Mouse (Mus musculus): ENCODE measurements around the gene Hdhd5. TPM values are rescaled to one million over a fixed set of nuclear protein-coding genes. Genes with fewer than 3 reads are reported as not detected.

Gene Hdhd5
- polyA plus RNA-seq, 2 experiments = 5.6 to 8.4 TPM

- Histone ChIP-seq H3K36me3 (replicated peaks; ENCODE audit: control insufficient read depth, insufficient read depth, low read depth) (no peaks in the 10 kb centered on the region), H3K27ac (no peak overlapping the region), H3K27me3 (ENCODE audit: control insufficient read depth, insufficient read depth, low read length) (no peaks in the 10 kb centered on the region), H3K4me2 (ENCODE audit: low read depth) (no peak overlapping the region; the same call in 1 of the 2 replicates), H3K4me3 (ENCODE audit: insufficient read depth in 1 of 2, low read depth in 2 of 2, low read length in 2 of 2) (no peak overlapping the region), H3K4me1 (replicated peaks; ENCODE audit: control insufficient read depth in 2 of 2, insufficient read depth in 2 of 2, low read length in 1 of 2) (peaks cover 17 to 28% of the 10 kb centered on the region in 2 experiments), H3K9ac (replicated peaks) (no peak overlapping the region), H3K9me3 (ENCODE audit: control insufficient read depth, low read length) (no peaks in the 10 kb centered on the region)
- 62% methylated on average over 5 of the region's 5 CpGs for WGBS (ENCODE audit: insufficient replicate concordance)
- ATAC-seq (ENCODE audit: insufficient read depth) = no peak
- DNase-seq (ENCODE audit: low read depth in 3 of 3, low spot score in 3 of 3) = no peak
- no peak for TF ChIP-seq EP300 (IDR thresholded peaks at IDR 0.05; ENCODE audit: low read depth)
- no peak for TF ChIP-seq CTCF (IDR thresholded peaks at IDR 0.05; ENCODE audit: low read depth)
Measured at GRCm38 (mm10) chr6:120578471-120578870, 47.4 kb upstream of the Hdhd5 start.

- Histone ChIP-seq H3K9me3 (ENCODE audit: control insufficient read depth, low read length) (no peaks in the 10 kb centered on the region), H3K36me3 (replicated peaks; ENCODE audit: control insufficient read depth, insufficient read depth, low read depth) (no peaks in the 10 kb centered on the region), H3K27me3 (ENCODE audit: control insufficient read depth, insufficient read depth, low read length) (no peaks in the 10 kb centered on the region), H3K4me1 (replicated peaks; ENCODE audit: control insufficient read depth in 2 of 2, insufficient read depth in 2 of 2, low read length in 1 of 2) (peaks cover 0 to 11% of the 10 kb centered on the region in 2 experiments; a peak in 3 of 4 replicates), H3K4me2 (ENCODE audit: low read depth) (no peak overlapping the region), H3K4me3 (ENCODE audit: insufficient read depth in 1 of 2, low read depth in 2 of 2, low read length in 2 of 2) (no peak overlapping the region), H3K27ac (no peak overlapping the region), H3K9ac (replicated peaks) (no peak overlapping the region)
- DNase-seq (ENCODE audit: low read depth in 3 of 3, low spot score in 3 of 3) = no peak
- TF ChIP-seq CTCF (IDR thresholded peaks at IDR 0.05; ENCODE audit: low read depth) = no peak
- TF ChIP-seq EP300 (IDR thresholded peaks at IDR 0.05; ENCODE audit: low read depth) = no peak
- WGBS (ENCODE audit: insufficient replicate concordance) = 25% methylated on average over 1 of the region's 1 CpGs
- ATAC-seq (ENCODE audit: insufficient read depth) = no peak
Measured at GRCm38 (mm10) chr6:120572372-120572771, 41.3 kb upstream of the Hdhd5 start.

- H3K27me3 ChIP-seq (ENCODE audit: control insufficient read depth, insufficient read depth, low read length) = no peaks in the 10 kb centered on the region
- ATAC-seq (ENCODE audit: insufficient read depth) (no peak), DNase-seq (ENCODE audit: low read depth in 3 of 3, low spot score in 3 of 3) (no peak)
- H3K4me1 ChIP-seq (replicated peaks; ENCODE audit: control insufficient read depth in 2 of 2, insufficient read depth in 2 of 2, low read length in 1 of 2) = peaks cover 0 to 16% of the 10 kb centered on the region in 2 experiments; a peak in 1 of 4 replicates
- H3K4me2 ChIP-seq (ENCODE audit: low read depth) = no peak overlapping the region
- no peak overlapping the region; the same call in 1 of the 2 replicates for H3K9ac ChIP-seq (replicated peaks)
- H3K4me3 ChIP-seq (ENCODE audit: insufficient read depth in 1 of 2, low read depth in 2 of 2, low read length in 2 of 2) = no peak overlapping the region
- 60% methylated on average over 1 of the region's 1 CpGs for WGBS (ENCODE audit: insufficient replicate concordance)
- no peak overlapping the region for H3K27ac ChIP-seq
- H3K36me3 ChIP-seq (replicated peaks; ENCODE audit: control insufficient read depth, insufficient read depth, low read depth) = no peaks in the 10 kb centered on the region
- no peaks in the 10 kb centered on the region for H3K9me3 ChIP-seq (ENCODE audit: control insufficient read depth, low read length)
- TF ChIP-seq CTCF (IDR thresholded peaks at IDR 0.05; ENCODE audit: low read depth) = no peak
- no peak for TF ChIP-seq EP300 (IDR thresholded peaks at IDR 0.05; ENCODE audit: low read depth)
Measured at GRCm38 (mm10) chr6:120568257-120568656, 37.1 kb upstream of the Hdhd5 start.

GRCm38 (mm10) chr6:120566911-120567909, 36.1 kb upstream of the Hdhd5 start:
- no peak overlapping the region for H3K4me3 ChIP-seq (ENCODE audit: insufficient read depth in 1 of 2, low read depth in 2 of 2, low read length in 2 of 2)
- ATAC-seq (ENCODE audit: insufficient read depth) (no peak), DNase-seq (ENCODE audit: low read depth in 3 of 3, low spot score in 3 of 3) (peak in 1 of 3 experiments; percentile 26)
- no peaks in the 10 kb centered on the region for H3K9me3 ChIP-seq (ENCODE audit: control insufficient read depth, low read length)
- H3K36me3 ChIP-seq (replicated peaks; ENCODE audit: control insufficient read depth, insufficient read depth, low read depth) = no peaks in the 10 kb centered on the region
- H3K4me1 ChIP-seq (replicated peaks; ENCODE audit: control insufficient read depth in 2 of 2, insufficient read depth in 2 of 2, low read length in 1 of 2) = peaks cover 0 to 16% of the 10 kb centered on the region in 2 experiments; a peak in 1 of 4 replicates
- no peak overlapping the region for H3K4me2 ChIP-seq (ENCODE audit: low read depth)
- H3K9ac ChIP-seq (replicated peaks) = no peak overlapping the region
- H3K27me3 ChIP-seq (ENCODE audit: control insufficient read depth, insufficient read depth, low read length) = no peaks in the 10 kb centered on the region
- 57% methylated on average over 18 of the region's 18 CpGs for WGBS (ENCODE audit: insufficient replicate concordance)
- H3K27ac ChIP-seq = no peak overlapping the region
- TF ChIP-seq EP300 (IDR thresholded peaks at IDR 0.05; ENCODE audit: low read depth) (no peak), CTCF (IDR thresholded peaks at IDR 0.05; ENCODE audit: low read depth) (no peak)

- DNase-seq (ENCODE audit: low read depth in 3 of 3, low spot score in 3 of 3) = no peak
- H3K9ac ChIP-seq (replicated peaks) = no peak overlapping the region; the same call in 1 of the 2 replicates
- ATAC-seq (ENCODE audit: insufficient read depth) = peak; percentile 14; the same call in 1 of the 2 replicates
- H3K4me3 ChIP-seq (ENCODE audit: insufficient read depth in 1 of 2, low read depth in 2 of 2, low read length in 2 of 2) = no peak overlapping the region
- peaks cover 18 to 30% of the 10 kb centered on the region in 2 experiments for H3K4me1 ChIP-seq (replicated peaks; ENCODE audit: control insufficient read depth in 2 of 2, insufficient read depth in 2 of 2, low read length in 1 of 2)
- TF ChIP-seq CTCF (IDR thresholded peaks at IDR 0.05; ENCODE audit: low read depth) (no peak), EP300 (IDR thresholded peaks at IDR 0.05; ENCODE audit: low read depth) (no peak)
- H3K27ac ChIP-seq = peak overlapping the region; percentile 38
- no peaks in the 10 kb centered on the region for H3K36me3 ChIP-seq (replicated peaks; ENCODE audit: control insufficient read depth, insufficient read depth, low read depth)
- peak overlapping the region; percentile 42 for H3K4me2 ChIP-seq (ENCODE audit: low read depth)
- 46% methylated on average over 8 of the region's 8 CpGs for whole genome bisulfite sequencing (ENCODE audit: insufficient replicate concordance)
- no peaks in the 10 kb centered on the region for H3K27me3 ChIP-seq (ENCODE audit: control insufficient read depth, insufficient read depth, low read length)
- H3K9me3 ChIP-seq (ENCODE audit: control insufficient read depth, low read length) = no peaks in the 10 kb centered on the region
Measured at GRCm38 (mm10) chr6:120556641-120557040, 25.5 kb upstream of the Hdhd5 start.
